Mouse (Mus musculus): ENCODE measurements around the gene Klk1b9. TPM values are rescaled to one million over a fixed set of nuclear protein-coding genes. Genes with fewer than 3 reads are reported as not detected.
"Not testable (repeated sequence)": the region's sequence is repeated elsewhere in the genome, so short reads cannot be mapped to it uniquely, and the experiment has no call there.

The Klk1b9 gene
- not detected for total RNA-seq (2021)

- intact Hi-C loops (cut with DNase I); DNase-seq (ENCODE audit: low spot score in 2 of 2): not testable (repeated sequence)
Measured at GRCm38 (mm10) chr7:43975761-43976160, at the start of gene Klk1b9. Gene Klk1b9 (plus strand): TSS chr7:43976061.

- intact Hi-C loops (cut with DNase I) = no loop called here
- DNase-seq (ENCODE audit: low spot score in 2 of 2) = no peak
Measured at GRCm38 (mm10) chr7:43928521-43928920, 47.3 kb upstream of the Klk1b9 start.

GRCm38 (mm10) chr7:43932337-43932736, 43.5 kb upstream of the Klk1b9 start:
- intact Hi-C loops (cut with DNase I) = no loop called here
- DNase-seq (ENCODE audit: low spot score in 2 of 2) = no peak

GRCm38 (mm10) chr7:43933440-43933839, 42.4 kb upstream of the Klk1b9 start, which contains the start of gene Klk15:
Gene Klk15 (plus strand): TSS chr7:43933740.
- no peak for DNase-seq (ENCODE audit: low spot score in 2 of 2)
- intact Hi-C loops (cut with DNase I) = no loop called here

DNA sequence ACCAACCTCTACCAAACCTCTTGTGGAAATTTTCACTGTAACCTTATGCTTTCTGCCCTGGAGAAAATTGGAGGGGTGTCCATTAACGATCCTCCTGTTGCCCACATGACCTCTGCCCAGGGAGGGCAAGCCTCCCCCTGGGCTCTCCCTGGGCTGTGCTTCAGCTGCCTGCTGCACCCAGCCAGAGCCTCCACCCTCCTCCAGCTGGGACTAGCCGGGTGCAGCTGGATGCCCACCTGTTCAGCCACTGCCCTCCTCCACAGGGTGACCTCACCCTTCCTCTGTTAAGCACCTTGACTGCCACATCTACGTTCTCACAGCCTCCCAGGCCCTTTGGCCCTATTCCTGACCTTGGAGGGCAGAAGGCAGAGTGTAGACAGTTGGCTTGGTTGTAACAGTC, 41.1 kb upstream of the Klk1b9 start:
- intact Hi-C loops (cut with DNase I) = no loop called here
- no peak for DNase-seq (ENCODE audit: low spot score in 2 of 2)

DNA sequence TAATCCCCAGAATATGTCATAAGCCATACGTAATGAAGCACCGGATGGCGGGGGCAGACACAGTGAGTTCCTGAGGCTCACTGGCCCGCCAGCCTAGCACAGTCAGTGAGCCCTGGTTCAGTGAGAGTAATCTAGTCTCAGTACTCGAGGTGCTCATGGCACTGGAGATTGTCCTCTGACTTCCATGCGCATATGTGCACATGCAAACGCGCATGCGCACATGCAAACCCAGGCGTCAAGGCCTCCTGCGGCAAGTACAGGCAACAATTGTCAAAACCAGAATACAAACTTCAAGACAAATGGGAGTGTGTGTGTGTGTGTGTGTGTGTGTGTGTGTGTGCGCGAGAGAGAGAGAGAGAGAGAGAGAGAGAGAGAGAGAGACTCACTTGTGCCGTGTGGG, 39.3 kb upstream of the Klk1b9 start:
- intact Hi-C loops (cut with DNase I) = no loop called here
- no peak for DNase-seq (ENCODE audit: low spot score in 2 of 2)

- intact Hi-C loops (cut with DNase I); DNase-seq (ENCODE audit: low spot score in 2 of 2): not testable (repeated sequence)
Measured at GRCm38 (mm10) chr7:43942293-43942692, 33.6 kb upstream of the Klk1b9 start.

DNA sequence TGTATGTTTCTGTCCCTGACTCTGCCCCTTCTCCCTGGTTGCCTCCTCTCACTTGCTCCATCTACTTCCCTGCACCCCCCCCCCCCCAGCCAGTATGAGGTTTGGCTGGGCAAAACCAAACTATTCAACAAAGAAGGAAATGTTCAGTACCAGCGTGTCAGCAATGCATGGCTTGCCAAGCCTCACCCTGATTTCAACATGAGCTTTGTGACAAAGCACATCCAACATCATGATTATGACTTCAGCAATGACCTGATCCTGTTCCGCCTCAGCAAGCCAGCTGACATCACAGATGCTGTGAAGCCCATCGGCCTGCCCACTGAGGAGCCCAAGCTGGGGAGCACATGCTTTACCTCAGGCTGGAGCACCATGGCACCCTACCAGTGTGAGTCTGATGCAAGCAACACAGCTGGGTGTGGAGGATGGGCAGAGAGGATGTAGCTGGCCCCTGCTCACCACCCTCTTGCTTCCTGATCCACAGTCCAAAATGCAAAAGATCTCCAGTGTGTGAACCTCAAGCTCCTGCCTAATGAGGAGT, 31.1 kb upstream of the Klk1b9 start:
- no peak for DNase-seq (ENCODE audit: low spot score in 2 of 2)

GRCm38 (mm10) chr7:43950364-43950763, 25.5 kb upstream of the Klk1b9 start, which contains the start of gene Klk1b8:
Gene Klk1b8 (plus strand): TSS chr7:43950664.
- intact Hi-C loops (cut with DNase I) = no loop called here
- no peak for DNase-seq (ENCODE audit: low spot score in 2 of 2)

More for the DNA sequence above, 31.1 kb upstream of the Klk1b9 start:
- intact Hi-C loops (cut with DNase I) = no loop called here

DNA sequence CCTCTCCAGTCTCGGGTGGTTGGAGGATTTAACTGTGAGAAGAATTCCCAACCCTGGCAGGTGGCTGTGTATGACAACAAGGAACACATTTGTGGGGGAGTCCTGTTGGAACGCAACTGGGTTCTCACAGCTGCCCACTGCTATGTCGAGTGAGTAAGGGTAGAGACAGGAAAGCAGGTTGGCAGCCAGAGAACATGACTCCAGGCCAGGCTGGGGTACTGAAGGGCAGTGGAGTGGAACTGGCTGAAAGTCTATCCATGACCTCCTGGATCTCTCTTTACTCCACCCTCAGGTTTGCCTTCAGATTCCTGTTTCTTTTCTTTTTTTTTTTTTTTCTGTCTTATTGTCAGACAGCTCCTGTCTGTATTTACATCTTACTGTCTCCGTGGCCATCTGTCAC, 23.2 kb upstream of the Klk1b9 start:
- peak; percentile 10 to 50 for DNase-seq (ENCODE audit: low spot score in 2 of 2)
- intact Hi-C loops (cut with DNase I) = no loop called here

GRCm38 (mm10) chr7:43966451-43966850, 9.4 kb upstream of the Klk1b9 start, which contains the start of gene Klk1b1:
Gene Klk1b1 (plus strand): TSS chr7:43966751.
- DNase-seq (ENCODE audit: low spot score in 2 of 2) = no peak
- intact Hi-C loops (cut with DNase I) = no loop called here

- DNase-seq (ENCODE audit: low spot score in 2 of 2) = no peak
- intact Hi-C loops (cut with DNase I) = no loop called here
Measured at GRCm38 (mm10) chr7:43967058-43967457, 8.8 kb upstream of the Klk1b9 start.

DNA sequence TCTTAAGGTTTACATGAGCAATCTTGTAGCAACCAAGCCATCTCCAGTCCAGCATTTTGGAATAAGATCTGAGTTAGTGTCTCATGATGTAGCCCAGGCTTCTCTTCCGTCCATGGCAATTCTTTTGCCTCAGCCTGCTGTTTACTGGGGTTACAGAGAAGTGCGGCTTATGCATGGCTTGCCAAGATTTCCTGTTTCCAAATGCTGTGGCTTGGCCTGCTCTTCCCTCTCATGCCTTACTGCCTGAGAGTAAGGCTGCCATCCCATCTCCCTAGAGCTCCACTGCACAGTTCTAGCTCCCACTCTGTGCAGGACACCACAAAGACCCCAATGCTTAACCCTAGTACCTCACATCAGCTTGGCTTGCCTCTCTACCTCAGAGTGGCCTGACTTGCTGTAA, 8.2 kb upstream of the Klk1b9 start:
- DNase-seq (ENCODE audit: low spot score in 2 of 2) = no peak
- intact Hi-C loops (cut with DNase I) = no loop called here

- no peak for DNase-seq (ENCODE audit: low spot score in 2 of 2)
- intact Hi-C loops (cut with DNase I) = no loop called here
Measured at GRCm38 (mm10) chr7:43985657-43986056, 9.8 kb downstream of the Klk1b9 start.

- intact Hi-C loops (cut with DNase I); DNase-seq (ENCODE audit: low spot score in 2 of 2): not testable (repeated sequence)
Measured at GRCm38 (mm10) chr7:43994821-43995220, 19.0 kb downstream of the Klk1b9 start.

DNA sequence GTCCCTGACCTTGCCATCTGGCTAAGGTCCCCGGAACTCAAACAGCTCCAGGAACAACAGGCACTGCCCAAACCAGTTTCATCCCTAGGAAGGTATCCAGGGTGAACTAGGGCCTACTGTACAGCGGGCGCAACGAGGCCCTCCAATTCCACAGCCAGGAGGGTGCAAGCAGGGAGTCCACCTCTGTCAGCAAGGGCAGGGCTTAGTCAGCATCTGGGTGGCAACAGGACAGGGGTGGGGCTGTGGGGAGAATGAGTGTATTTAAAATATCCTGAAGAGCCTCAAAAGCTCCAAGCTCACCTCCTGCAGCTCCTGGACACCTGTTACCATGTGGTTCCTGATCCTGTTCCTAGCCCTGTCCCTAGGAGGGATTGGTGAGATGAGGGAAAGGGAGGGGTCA, 19.7 kb downstream of the Klk1b9 start, which contains the start of gene Klk1b11:
Klk1b11 (plus strand) TSS at position 301 of the 400 bp plus-strand sequence.
- intact Hi-C loops (cut with DNase I) = not testable (repeated sequence)

GRCm38 (mm10) chr7:44004847-44005246, 29.0 kb downstream of the Klk1b9 start:
- DNase-seq (ENCODE audit: low spot score in 2 of 2) = no peak
- intact Hi-C loops (cut with DNase I) = no loop called here

More for the DNA sequence above, 19.7 kb downstream of the Klk1b9 start, which contains the start of gene Klk1b11:
- DNase-seq (ENCODE audit: low spot score in 2 of 2) = not testable (repeated sequence)

- DNase-seq (ENCODE audit: low spot score in 2 of 2); intact Hi-C loops (cut with DNase I): not testable (repeated sequence)
Measured at GRCm38 (mm10) chr7:44011868-44012267, 36.0 kb downstream of the Klk1b9 start, which contains the start of gene Klk1b26. Gene Klk1b26 (plus strand): TSS chr7:44012168.

GRCm38 (mm10) chr7:44014666-44015065, 38.8 kb downstream of the Klk1b9 start:
- DNase-seq (ENCODE audit: low spot score in 2 of 2) = peak; percentile 11 to 60
- intact Hi-C loops (cut with DNase I) = not testable (repeated sequence)

- intact Hi-C loops (cut with DNase I) = no loop called here
- peak in 1 of 2 experiments; percentile 33 for DNase-seq (ENCODE audit: low spot score in 2 of 2)
Measured at GRCm38 (mm10) chr7:44015071-44015470, 39.2 kb downstream of the Klk1b9 start.

Data from left cerebral cortex, postnatal 25 days (tissue).